Mouse (Mus musculus) embryonic fibroblast, embryonic 13.5 days (primary cell): ENCODE results near the gene Tnip3. TPM values are rescaled to one million over a fixed set of nuclear protein-coding genes. Genes with fewer than 3 reads are reported as not detected.

Source experiments
- H3K27ac ChIP-seq: 2 replicates; pipeline ENCODE4 v1.5.1; 2012; ENCODE audit warnings: low read length, control low read depth, inconsistent platforms; ENCODE audit not compliant: insufficient read depth
- H3K4me1 ChIP-seq: 2 replicates; pipeline ENCODE4 v1.6.1; 2011; ENCODE audit warnings: low read length; ENCODE audit not compliant: control insufficient read depth, insufficient read depth
- H3K4me3 ChIP-seq: 2 replicates; pipeline ENCODE4 v1.5.1; 2011; ENCODE audit warnings: mild to moderate bottlenecking, control low read depth, low read length; ENCODE audit not compliant: insufficient read depth
- CTCF ChIP-seq: IDR thresholded peaks from 2 replicates; pipeline ENCODE4 v1.5.1; 2011; ENCODE audit warnings: mild to moderate bottlenecking, control low read depth, low read length, moderate library complexity, borderline replicate concordance; ENCODE audit not compliant: insufficient read depth
- POLR2A ChIP-seq: IDR thresholded peaks from 2 replicates; pipeline ENCODE4 v1.6.1; 2011; ENCODE audit warnings: low read depth, mild to moderate bottlenecking, control low read depth, low read length, moderate library complexity
- polyA plus RNA-seq: library from polyadenylated mRNA; stranded (reverse); fragments of >200 nt; gene quantifications from 2 replicates; pipeline ENCODE4 v1.2.4, GENCODE M21; 2011; ENCODE audit warnings: low read depth; ENCODE audit not compliant: missing spikeins, insufficient read length

Tnip3 gene
- polyA plus RNA-seq, 1 experiment, result 0.54 TPM

- no peaks in the 10 kb centered on the region for H3K4me1 ChIP-seq
- no peak overlapping the region for H3K4me3 ChIP-seq
- TF ChIP-seq CTCF (no peak), POLR2A (no peak)
- no peak overlapping the region for H3K27ac ChIP-seq
Measured at GRCm38 (mm10) chr6:65669971-65670370, 144.9 kb downstream of the Tnip3 start.

GRCm38 (mm10) chr6:65670981-65671411 lies 145.9 kb downstream of the Tnip3 start:
- Histone ChIP-seq H3K4me3 (no peak overlapping the region), H3K4me1 (no peaks in the 10 kb centered on the region), H3K27ac (no peak overlapping the region)
- TF ChIP-seq CTCF, result no peak

GRCm38 (mm10) chr6:65671451-65671850 lies 146.3 kb downstream of the Tnip3 start, which contains the start of gene Ndnf:
Ndnf (plus strand) TSS chr6:65671590.
- TF ChIP-seq CTCF, result no peak
- TF ChIP-seq POLR2A, result peak; percentile 89
- no peaks in the 10 kb centered on the region for H3K4me1 ChIP-seq
- no peak within 1 kb of the TSS for H3K27ac ChIP-seq
- H3K4me3 ChIP-seq, result peak within 1 kb of the TSS; percentile 60

GRCm38 (mm10) chr6:65672131-65673031 lies 147.3 kb downstream of the Tnip3 start:
- H3K27ac ChIP-seq, result no peak overlapping the region
- H3K4me3 ChIP-seq, result peak overlapping the region; percentile 60

More at GRCm38 (mm10) chr6:65672131-65673031, 147.3 kb downstream of the Tnip3 start:
- H3K4me1 ChIP-seq, result no peaks in the 10 kb centered on the region
- TF ChIP-seq POLR2A (no peak), CTCF (no peak)

Other genes with a start within 250 kb of the Tnip3 start
- gene C130060K24Rik, start 144.2 kb upstream of the Tnip3 start, polyA plus RNA-seq, result not detected in 2 replicates
- 32.2 and 43.0 TPM in 2 replicates for gene Ndnf, start 146.3 kb downstream of the Tnip3 start, polyA plus RNA-seq